In genomic region chr15:50993121-50993520, GRCm38 (mm10) we compare ENCODE assay signal across 20 mouse cellular contexts.
DNase-seq lines count a peak whose midpoint lies in the region; ATAC-seq and TF ChIP-seq lines count a peak whose summit lies in the region.
"Had no signal": no experiment of that assay in that cellular context is flagged by ENCODE, and none has a peak within 500 bp of the region (broad histone marks: within the 10 kb centered on the region; RNA-seq: fewer than 3 reads in every experiment).

No protein-coding gene starts in this region.

- no peak overlapping the region for H3K4me3 ChIP-seq in hindbrain, embryonic 15.5 days
- H3K4me3 ChIP-seq in hindbrain, embryonic 12.5 days, result no peak overlapping the region
- H3K4me3 ChIP-seq in forebrain, postnatal 0 days (ENCODE audit: low read depth, low read length), result no peak overlapping the region
- H3K4me3 ChIP-seq in kidney, embryonic 16.5 days (ENCODE audit: low read length), result no peak overlapping the region
- H3K4me3 ChIP-seq: heart, adult 2 months; hindbrain, embryonic 10.5 days had no signal

- no peak for ATAC-seq in hindbrain, embryonic 15.5 days (ENCODE audit: low FRiP score, low read depth)
- ATAC-seq in hindbrain, embryonic 12.5 days (ENCODE audit: low FRiP score), result no peak
- peak; percentile 62 for ATAC-seq in forebrain, postnatal 0 days
- no peak for ATAC-seq in kidney, embryonic 16.5 days (ENCODE audit: low FRiP score, low TSS enrichment)
- ATAC-seq: intestine, postnatal 0 days; liver, postnatal 0 days had no signal

- no peaks in the 10 kb centered on the region for H3K36me3 ChIP-seq in hindbrain, embryonic 15.5 days
- no peaks in the 10 kb centered on the region for H3K36me3 ChIP-seq in hindbrain, embryonic 12.5 days
- no peaks in the 10 kb centered on the region for H3K36me3 ChIP-seq in forebrain, postnatal 0 days (ENCODE audit: insufficient read depth)
- no peaks in the 10 kb centered on the region for H3K36me3 ChIP-seq in kidney, embryonic 16.5 days (ENCODE audit: insufficient read depth, low read length)
- H3K36me3 ChIP-seq: hindbrain, embryonic 10.5 days had no signal

- H3K27ac ChIP-seq in hindbrain, embryonic 15.5 days (replicated peaks), result 0 out of 2 replicates have a peak overlapping the region, but pooled peaks have one; percentile 4
- no peak overlapping the region for H3K27ac ChIP-seq in hindbrain, embryonic 12.5 days
- H3K27ac ChIP-seq in forebrain, postnatal 0 days (ENCODE audit: low read depth, low read length), result no peak overlapping the region
- no peak overlapping the region for H3K27ac ChIP-seq in kidney, embryonic 16.5 days (ENCODE audit: low read length)
- H3K27ac ChIP-seq: heart, adult 2 months; hindbrain, embryonic 10.5 days; stomach, postnatal 0 days had no signal

- TF ChIP-seq CTCF in forebrain, postnatal 0 days (IDR thresholded peaks at IDR 0.05; ENCODE audit: low read depth), result no peak

- H3K9me3 ChIP-seq in hindbrain, embryonic 15.5 days, result no peaks in the 10 kb centered on the region
- H3K9me3 ChIP-seq in hindbrain, embryonic 12.5 days (replicated peaks), result no peaks in the 10 kb centered on the region
- H3K9me3 ChIP-seq in forebrain, postnatal 0 days (ENCODE audit: low read length), result no peaks in the 10 kb centered on the region
- H3K9me3 ChIP-seq in kidney, embryonic 16.5 days (ENCODE audit: low read length), result no peaks in the 10 kb centered on the region
- H3K9me3 ChIP-seq: hindbrain, embryonic 10.5 days had no signal

- no peak overlapping the region for H3K4me2 ChIP-seq in hindbrain, embryonic 15.5 days
- H3K4me2 ChIP-seq in hindbrain, embryonic 12.5 days (replicated peaks), result no peak overlapping the region
- peak overlapping the region; percentile 15; the same call in 1 of the 2 replicates for H3K4me2 ChIP-seq in forebrain, postnatal 0 days (ENCODE audit: low read depth)
- no peak overlapping the region for H3K4me2 ChIP-seq in kidney, embryonic 16.5 days (replicated peaks; ENCODE audit: low read depth, low read length)

- 0 out of 2 replicates have a peak, but pooled peaks cover 4% of the 10 kb centered on the region for H3K4me1 ChIP-seq in hindbrain, embryonic 15.5 days (replicated peaks)
- no peaks in the 10 kb centered on the region for H3K4me1 ChIP-seq in hindbrain, embryonic 12.5 days
- 0 out of 2 replicates have a peak, but pooled peaks cover 14% of the 10 kb centered on the region for H3K4me1 ChIP-seq in forebrain, postnatal 0 days (ENCODE audit: insufficient read depth)
- no peaks in the 10 kb centered on the region for H3K4me1 ChIP-seq in kidney, embryonic 16.5 days (ENCODE audit: insufficient read depth, low read length)
- H3K4me1 ChIP-seq: hindbrain, embryonic 10.5 days had no signal

- H3K27me3 ChIP-seq in hindbrain, embryonic 15.5 days, result no peaks in the 10 kb centered on the region
- no peaks in the 10 kb centered on the region for H3K27me3 ChIP-seq in hindbrain, embryonic 12.5 days
- no peaks in the 10 kb centered on the region for H3K27me3 ChIP-seq in forebrain, postnatal 0 days (ENCODE audit: insufficient read depth, low read length)
- no peaks in the 10 kb centered on the region for H3K27me3 ChIP-seq in kidney, embryonic 16.5 days (ENCODE audit: insufficient read depth, low read length)

- H3K9ac ChIP-seq in hindbrain, embryonic 15.5 days, result no peak overlapping the region
- no peak overlapping the region for H3K9ac ChIP-seq in hindbrain, embryonic 12.5 days
- no peak overlapping the region for H3K9ac ChIP-seq in forebrain, postnatal 0 days
- no peak overlapping the region for H3K9ac ChIP-seq in kidney, embryonic 16.5 days (replicated peaks; ENCODE audit: low read length)
- H3K9ac ChIP-seq: liver, postnatal 0 days had no signal

- DNase-seq in MN1 (ENCODE audit: low spot score), result peak; percentile 54
- peak; percentile 75 for DNase-seq in brain, adult 2 months (ENCODE audit: low read depth, low spot score)
- DNase-seq in forebrain, postnatal 0 days, result peak; percentile 59
- DNase-seq in layer of hippocampus, postnatal 14 days (ENCODE audit: low spot score in 2 of 2), result no peak
- DNase-seq in T-cell, adult 2 months (ENCODE audit: low spot score), result no peak
- DNase-seq: B cell, adult 2 months; cerebellum, postnatal 14 days; heart, adult 2 months; kidney, postnatal 14 days; layer of hippocampus, adult 9-11 months; liver; liver, postnatal 0 days; lung, postnatal 36 days; thymus, postnatal 25 days had no signal

- WGBS in hindbrain, embryonic 15.5 days, result 58% methylated on average over 5 of the region's 5 CpGs
- 70% methylated on average over 5 of the region's 5 CpGs for WGBS in hindbrain, embryonic 12.5 days
- 29% methylated on average over 5 of the region's 5 CpGs for WGBS in forebrain, postnatal 0 days
- 76% methylated on average over 5 of the region's 5 CpGs for WGBS in kidney, embryonic 16.5 days

Comparison
In these comparisons a context has a peak if more than half of its experiments do, and no peak if none do; other contexts are left out.
1. DNase-seq: peak in MN1 (single experiment), brain, adult 2 months (single experiment) and forebrain, postnatal 0 days (single experiment); none in layer of hippocampus, postnatal 14 days (0 of 2) and T-cell, adult 2 months (single experiment).